Mouse (Mus musculus) hindbrain, embryonic 13.5 days (tissue): ENCODE measurements around the gene Efcab7. TPM values are rescaled to one million over a fixed set of nuclear protein-coding genes. Genes with fewer than 3 reads are reported as not detected.

Experiments used
- ATAC-seq: fragments of 200-750 bp; cut with Nextera tagmentation; 2 replicates; pipeline ENCODE4 v1.8.0; 2017; ENCODE audit warnings: moderate TSS enrichment; ENCODE audit not compliant: low FRiP score
- H3K27ac ChIP-seq: fragments of 300-500 bp; sonication (generic); 2 replicates; pipeline ENCODE4 v1.5.1; 2015; ENCODE audit warnings: inconsistent platforms, mild to moderate bottlenecking, moderate library complexity
- H3K27me3 ChIP-seq: fragments of 300-500 bp; sonication (generic); 2 replicates; pipeline ENCODE4 v1.6.1; 2015; ENCODE audit warnings: mild to moderate bottlenecking, inconsistent platforms
- H3K36me3 ChIP-seq: fragments of 300-500 bp; sonication (generic); 2 replicates; pipeline ENCODE4 v1.6.1; 2015; ENCODE audit warnings: mild to moderate bottlenecking, inconsistent platforms
- H3K4me1 ChIP-seq: fragments of 300-500 bp; sonication (generic); replicated peaks from 2 replicates; pipeline ENCODE4 v1.6.1; 2015; ENCODE audit warnings: inconsistent platforms
- H3K4me2 ChIP-seq: fragments of 300-500 bp; sonication (generic); 2 replicates; pipeline ENCODE4 v1.6.1; 2015; ENCODE audit warnings: inconsistent platforms, mild to moderate bottlenecking, moderate library complexity
- H3K4me3 ChIP-seq: fragments of 300-500 bp; sonication (generic); 2 replicates; pipeline ENCODE4 v1.5.1; 2015; ENCODE audit warnings: mild to moderate bottlenecking, inconsistent platforms
- H3K9ac ChIP-seq: fragments of 300-500 bp; sonication (generic); 2 replicates; pipeline ENCODE4 v1.6.1; 2015; ENCODE audit warnings: mild to moderate bottlenecking, inconsistent platforms
- H3K9me3 ChIP-seq: fragments of 300-500 bp; sonication (generic); 2 replicates; pipeline ENCODE4 v1.6.1; 2016; ENCODE audit warnings: inconsistent platforms
- WGBS: fragments of 180-500 bp; shearing (Covaris S2); methylation state at CpG from one replicate; pipeline ENCODE4 v1.1.7; 2015; 5-methylcytosine and 5-hydroxymethylcytosine counted together
- polyA plus RNA-seq: library from polyadenylated mRNA; unstranded; fragments of >200 nt; fragmentation: Nextera tagmentation; extraction: Ambion mirVana; gene quantifications from 2 replicates; pipeline ENCODE4 v1.2.1, GENCODE M21; 2015

Gene Efcab7
- polyA plus RNA-seq, 1 experiment from 2014 or later = 17.9 TPM

DNA sequence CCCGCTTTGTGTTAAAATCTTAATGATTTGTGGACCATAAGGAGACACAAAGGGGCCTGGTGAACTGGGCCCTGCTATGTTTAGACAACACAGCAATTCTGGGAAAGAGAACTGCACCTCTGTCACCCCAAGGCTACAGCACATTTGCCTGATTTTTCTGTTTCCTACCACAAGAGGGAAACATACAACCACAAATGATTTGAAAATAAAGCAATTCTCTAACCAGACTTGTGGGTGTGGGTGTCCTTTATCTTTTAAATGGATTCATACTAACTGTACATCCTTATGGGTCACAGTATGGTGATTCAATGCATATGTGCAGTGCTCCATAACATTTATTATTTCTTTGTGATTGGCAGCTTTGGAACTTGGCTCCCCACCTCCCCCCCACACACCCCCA lies 118.2 kb downstream of the Efcab7 start:
- Histone ChIP-seq H3K27me3 (no peaks in the 10 kb centered on the region), H3K4me2 (no peak overlapping the region), H3K27ac (no peak overlapping the region), H3K36me3 (no peaks in the 10 kb centered on the region), H3K9me3 (no peaks in the 10 kb centered on the region), H3K4me3 (no peak overlapping the region), H3K4me1 (no peaks in the 10 kb centered on the region), H3K9ac (no peak overlapping the region)
- ATAC-seq = 0 out of 2 replicates have a peak, but pooled peaks have one; percentile 59
- 91% methylated on average over 1 of the region's 1 CpGs for WGBS

DNA sequence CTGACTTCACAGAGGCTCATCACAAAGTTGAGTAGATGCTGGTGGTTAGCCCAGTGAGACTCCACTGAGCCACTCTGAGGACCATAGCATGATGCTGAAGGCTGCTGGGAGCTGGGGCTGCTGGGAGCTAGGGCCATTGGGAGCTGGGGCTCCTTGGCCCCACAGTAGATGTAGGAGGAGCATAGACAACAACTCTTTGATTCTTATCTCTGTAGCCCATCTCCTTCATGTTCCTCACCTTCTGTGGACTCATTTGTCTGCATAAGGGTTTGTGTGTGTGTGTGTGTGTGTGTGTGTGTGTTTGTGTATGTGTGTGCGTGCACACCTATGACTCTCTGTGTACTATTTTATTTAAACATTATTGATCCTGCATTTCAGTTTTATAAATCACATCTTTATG lies 118.9 kb downstream of the Efcab7 start:
- no peak for ATAC-seq
- no peak overlapping the region for H3K4me3 ChIP-seq
- 100% methylated on average over 1 of the region's 1 CpGs for WGBS
- H3K4me1 ChIP-seq = no peaks in the 10 kb centered on the region
- no peak overlapping the region for H3K27ac ChIP-seq
- no peaks in the 10 kb centered on the region for H3K36me3 ChIP-seq
- H3K4me2 ChIP-seq = no peak overlapping the region
- H3K9ac ChIP-seq = no peak overlapping the region
- no peaks in the 10 kb centered on the region for H3K27me3 ChIP-seq
- no peaks in the 10 kb centered on the region for H3K9me3 ChIP-seq

DNA sequence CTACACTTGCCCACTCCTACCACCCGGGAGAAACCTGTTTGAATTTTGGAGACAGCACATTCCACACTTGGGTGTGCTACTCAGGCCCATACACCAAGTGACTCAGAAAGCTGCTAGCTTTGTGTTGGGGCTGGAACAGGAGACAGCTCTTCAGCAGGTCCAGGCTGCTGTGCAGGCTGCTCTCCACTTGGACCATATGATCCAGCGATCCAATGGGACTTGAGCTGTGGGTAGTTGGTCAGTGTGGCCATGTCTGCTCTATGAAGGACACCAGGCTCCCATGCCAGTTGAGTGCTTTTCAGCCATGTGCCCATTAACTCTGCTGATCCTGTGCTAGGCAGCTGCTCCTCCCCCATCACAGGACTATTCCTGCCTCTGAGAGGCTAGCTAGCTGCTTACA lies 124.9 kb downstream of the Efcab7 start:
- ATAC-seq = no peak
- Histone ChIP-seq H3K9ac (no peak overlapping the region), H3K27ac (no peak overlapping the region), H3K27me3 (no peaks in the 10 kb centered on the region), H3K4me1 (no peaks in the 10 kb centered on the region), H3K4me2 (no peak overlapping the region), H3K9me3 (no peaks in the 10 kb centered on the region), H3K36me3 (no peaks in the 10 kb centered on the region), H3K4me3 (no peak overlapping the region)
- WGBS = 90% methylated on average over 2 of the region's 2 CpGs

DNA sequence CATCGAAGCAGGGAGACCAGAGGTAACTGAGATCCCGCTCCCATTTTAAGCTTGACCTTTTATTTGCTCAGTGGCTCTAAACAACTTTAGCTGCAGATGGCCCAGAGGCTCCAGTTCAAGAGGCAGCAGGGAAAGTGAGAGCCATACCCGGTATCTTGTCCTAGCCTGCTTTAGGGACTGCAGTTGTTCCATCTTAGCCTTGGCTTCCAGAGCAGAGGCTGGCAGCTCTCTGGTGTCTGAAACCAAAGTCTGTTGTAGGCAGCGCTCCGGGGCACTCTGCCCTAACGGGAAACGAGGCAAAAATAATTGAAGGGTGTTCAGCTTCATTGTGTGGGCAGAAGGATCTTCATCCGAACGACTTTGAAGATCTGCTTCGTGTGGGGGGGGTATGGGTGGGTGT lies 126.4 kb downstream of the Efcab7 start:
- Histone ChIP-seq H3K36me3 (no peaks in the 10 kb centered on the region), H3K4me3 (no peak overlapping the region), H3K9ac (no peak overlapping the region), H3K4me2 (no peak overlapping the region), H3K27ac (no peak overlapping the region), H3K9me3 (no peaks in the 10 kb centered on the region), H3K4me1 (no peaks in the 10 kb centered on the region), H3K27me3 (no peaks in the 10 kb centered on the region)
- 82% methylated on average over 10 of the region's 10 CpGs for WGBS
- no peak for ATAC-seq

DNA sequence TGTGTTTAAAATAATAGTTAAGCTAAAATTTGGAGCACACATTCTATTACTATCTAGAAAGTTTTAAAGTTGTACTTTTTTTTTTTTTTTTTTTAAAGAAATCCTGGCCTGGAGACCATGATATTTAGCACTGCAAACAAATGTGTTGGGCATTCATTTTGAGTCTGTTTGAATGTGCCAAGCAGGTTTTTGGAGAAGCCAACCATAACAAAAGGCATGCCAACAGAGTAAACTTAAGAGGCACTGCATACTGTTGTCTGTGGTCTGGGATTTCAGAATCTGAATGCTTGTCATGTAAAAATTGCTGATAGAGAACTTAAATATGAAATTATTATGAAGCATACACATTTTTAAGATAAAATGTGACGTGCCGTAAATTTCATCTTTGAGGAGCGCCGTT lies 128.2 kb downstream of the Efcab7 start:
- Histone ChIP-seq H3K4me3 (no peak overlapping the region), H3K27ac (no peak overlapping the region), H3K9ac (no peak overlapping the region), H3K4me2 (no peak overlapping the region), H3K9me3 (no peaks in the 10 kb centered on the region), H3K4me1 (no peaks in the 10 kb centered on the region), H3K27me3 (no peaks in the 10 kb centered on the region), H3K36me3 (no peaks in the 10 kb centered on the region)
- no peak for ATAC-seq
- WGBS = 96% methylated on average over 4 of the region's 4 CpGs

DNA sequence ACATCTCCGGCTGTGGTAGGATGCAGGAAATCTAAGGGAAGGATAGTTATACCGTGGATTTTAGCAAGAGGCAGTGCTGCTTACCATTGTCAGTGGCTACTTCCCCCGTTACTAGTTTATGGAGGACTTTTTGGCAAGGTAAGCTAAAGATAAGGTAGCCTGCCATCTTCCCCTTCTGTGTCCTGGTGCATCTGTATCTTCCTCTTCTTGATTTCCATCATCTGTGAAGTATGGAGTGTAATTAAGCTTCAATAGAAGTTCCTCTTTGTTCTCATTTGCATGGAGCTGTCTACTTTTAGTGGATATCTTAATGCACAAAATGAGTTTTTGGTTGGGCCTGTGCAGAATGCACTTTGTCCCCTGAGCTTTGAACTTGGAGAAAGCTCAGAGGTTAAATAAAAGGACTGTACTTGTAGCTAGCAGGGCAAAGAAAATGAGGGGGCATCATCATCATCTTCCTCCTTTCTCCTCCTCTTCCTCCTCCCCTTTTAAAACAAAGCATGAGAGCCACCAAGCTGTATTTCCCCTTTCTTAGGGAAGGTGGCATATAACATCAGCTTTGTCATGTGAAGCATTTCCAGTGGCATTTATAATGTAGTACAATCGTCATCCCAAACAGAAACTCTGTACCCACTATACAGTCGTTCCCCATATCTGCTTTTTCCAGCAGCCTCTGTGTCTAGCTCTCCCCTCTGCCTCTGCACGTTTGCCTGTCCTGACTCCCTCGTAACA lies 129.3 kb downstream of the Efcab7 start:
- no peak overlapping the region for H3K27ac ChIP-seq
- H3K27me3 ChIP-seq = no peaks in the 10 kb centered on the region
- 86% methylated on average over 7 of the region's 7 CpGs for WGBS
- H3K4me1 ChIP-seq = no peaks in the 10 kb centered on the region
- no peaks in the 10 kb centered on the region for H3K9me3 ChIP-seq
- H3K36me3 ChIP-seq = no peaks in the 10 kb centered on the region
- ATAC-seq = no peak
- H3K4me3 ChIP-seq = no peak overlapping the region
- no peak overlapping the region for H3K4me2 ChIP-seq
- no peak overlapping the region for H3K9ac ChIP-seq

DNA sequence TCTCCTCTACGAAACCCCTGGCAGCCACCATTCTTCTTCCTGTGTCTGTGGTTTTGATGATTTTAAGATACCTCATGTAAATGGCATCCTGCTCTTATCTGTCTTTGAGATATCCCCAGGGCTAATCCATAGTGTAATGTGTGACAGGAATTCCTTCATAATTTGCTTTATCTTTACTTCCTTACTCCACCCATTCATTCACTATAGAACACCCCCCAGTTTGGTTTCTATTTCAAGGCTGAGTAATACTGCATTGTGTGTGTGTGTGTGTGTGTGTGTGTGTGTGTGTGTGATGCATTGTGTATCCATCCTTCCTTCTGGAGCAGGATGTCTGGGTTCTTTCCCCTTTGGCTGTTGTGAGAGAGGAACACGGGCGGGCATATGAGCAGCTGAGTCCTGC lies 130.3 kb downstream of the Efcab7 start:
- Histone ChIP-seq H3K9ac (no peak overlapping the region), H3K4me3 (no peak overlapping the region), H3K4me1 (no peaks in the 10 kb centered on the region), H3K4me2 (no peak overlapping the region), H3K9me3 (no peaks in the 10 kb centered on the region), H3K36me3 (peaks cover 9% of the 10 kb centered on the region), H3K27ac (no peak overlapping the region), H3K27me3 (no peaks in the 10 kb centered on the region)
- 72% methylated on average over 1 of the region's 3 CpGs for WGBS
- no peak for ATAC-seq

Other genes starting within 250 kb of the Efcab7 start
- 2.2 TPM in 2 replicates for gene Foxd3, start 172.9 kb upstream of the Efcab7 start, polyA plus RNA-seq
- gene Alg6, start 113.5 kb upstream of the Efcab7 start, polyA plus RNA-seq = 10.0 and 10.8 TPM in 2 replicates
- 53.9 and 57.0 TPM in 2 replicates for gene Pgm1, start 100.2 kb downstream of the Efcab7 start, polyA plus RNA-seq
- gene Itgb3bp, start 100.6 kb downstream of the Efcab7 start, polyA plus RNA-seq = 18.5 and 18.7 TPM in 2 replicates